Mouse (Mus musculus) ES-Bruce4 (cell line): ENCODE measurements around the gene Ctdsp1.

Experiments
- CTCF ChIP-seq: IDR thresholded peaks from one replicate; pipeline ENCODE4 v1.8.1; 2011; ENCODE audit warnings: low read depth, low read length
- POLR2A ChIP-seq: IDR thresholded peaks from one replicate; pipeline ENCODE4 v1.8.1; 2011; ENCODE audit warnings: low read length; ENCODE audit not compliant: insufficient read depth

DNA sequence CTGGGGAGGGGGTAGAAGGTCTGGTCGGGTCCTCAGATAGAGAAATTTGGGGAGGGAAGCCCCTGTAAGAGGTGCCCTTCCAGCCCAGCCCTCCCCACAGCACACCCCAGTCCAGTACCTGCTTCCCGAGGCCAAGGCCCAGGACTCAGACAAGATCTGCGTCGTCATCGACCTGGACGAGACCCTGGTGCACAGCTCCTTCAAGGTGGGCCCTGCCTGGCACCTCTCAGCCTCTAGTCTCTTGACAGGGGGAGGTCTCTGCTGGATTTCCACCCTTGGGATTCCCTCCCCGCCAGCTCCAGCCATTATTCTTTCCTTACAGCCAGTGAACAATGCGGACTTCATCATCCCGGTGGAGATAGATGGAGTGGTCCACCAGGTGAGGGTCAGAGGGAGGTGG lies 2.4 kb downstream of the Ctdsp1 start:
- TF ChIP-seq POLR2A, result no peak
- TF ChIP-seq CTCF, result no peak
